Mouse (Mus musculus): ENCODE measurements around the gene Mlst8. TPM values are rescaled to one million over a fixed set of nuclear protein-coding genes. Genes with fewer than 3 reads are reported as not detected.

Mlst8 gene
- polyA plus RNA-seq, 1 experiment from 2014 or later, result 38.0 TPM

- no peak overlapping the region for H3K27ac ChIP-seq (ENCODE audit: low read depth, low read length)
- H3K4me2 ChIP-seq (ENCODE audit: low read depth, low read length), result no peak overlapping the region
- H3K9ac ChIP-seq (replicated peaks; ENCODE audit: low read depth, low read length), result no peak overlapping the region
- no peaks in the 10 kb centered on the region for H3K9me3 ChIP-seq (ENCODE audit: control insufficient read depth, low read length)
- ATAC-seq (ENCODE audit: low read depth), result no peak
- H3K27me3 ChIP-seq (ENCODE audit: control insufficient read depth, insufficient read depth, low read length), result no peaks in the 10 kb centered on the region
- no peak overlapping the region for H3K4me3 ChIP-seq (ENCODE audit: low read depth, low read length)
- peaks cover 9% of the 10 kb centered on the region for H3K4me1 ChIP-seq (ENCODE audit: control insufficient read depth, insufficient read depth, low read length)
- 60% methylated on average over 3 of the region's 3 CpGs for WGBS
- H3K36me3 ChIP-seq (ENCODE audit: control insufficient read depth, insufficient read depth, low read length), result peaks cover 15% of the 10 kb centered on the region; the same call in 1 of the 2 replicates
These were observed 1.4 kb upstream of the Mlst8 start for GRCm38 (mm10) chr17:24480201-24480826.

GRCm38 (mm10) chr17:24479431-24479830, 553 bp upstream of the Mlst8 start:
- H3K4me1 ChIP-seq (ENCODE audit: control insufficient read depth, insufficient read depth, low read length), result peaks cover 8% of the 10 kb centered on the region
- peak overlapping the region; percentile 70 for H3K4me3 ChIP-seq (ENCODE audit: low read depth, low read length)
- no peak for ATAC-seq (ENCODE audit: low read depth)
- H3K9ac ChIP-seq (replicated peaks; ENCODE audit: low read depth, low read length), result no peak overlapping the region
- H3K9me3 ChIP-seq (ENCODE audit: control insufficient read depth, low read length), result no peaks in the 10 kb centered on the region
- 30% methylated on average over 1 of the region's 1 CpGs for WGBS
- no peak overlapping the region; the same call in 1 of the 2 replicates for H3K27ac ChIP-seq (ENCODE audit: low read depth, low read length)
- peak overlapping the region; percentile 30; the same call in 1 of the 2 replicates for H3K4me2 ChIP-seq (ENCODE audit: low read depth, low read length)
- peaks cover 24% of the 10 kb centered on the region for H3K36me3 ChIP-seq (ENCODE audit: control insufficient read depth, insufficient read depth, low read length)
- no peaks in the 10 kb centered on the region for H3K27me3 ChIP-seq (ENCODE audit: control insufficient read depth, insufficient read depth, low read length)

- H3K9ac ChIP-seq (replicated peaks; ENCODE audit: low read depth, low read length), result peak overlapping the region; percentile 78
- WGBS, result 57% methylated on average over 11 of the region's 11 CpGs
These were observed 785 bp downstream of the Mlst8 start for GRCm38 (mm10) chr17:24477985-24478600.

GRCm38 (mm10) chr17:24477053-24477984, 1.6 kb downstream of the Mlst8 start:
- Histone ChIP-seq H3K4me1 (ENCODE audit: control insufficient read depth, insufficient read depth, low read length) (peaks cover 25% of the 10 kb centered on the region), H3K9me3 (ENCODE audit: control insufficient read depth, low read length) (no peaks in the 10 kb centered on the region), H3K27ac (ENCODE audit: low read depth, low read length) (no peak overlapping the region), H3K36me3 (ENCODE audit: control insufficient read depth, insufficient read depth, low read length) (peaks cover 32% of the 10 kb centered on the region), H3K27me3 (ENCODE audit: control insufficient read depth, insufficient read depth, low read length) (no peaks in the 10 kb centered on the region), H3K4me2 (ENCODE audit: low read depth, low read length) (peak overlapping the region; percentile 75), H3K4me3 (ENCODE audit: low read depth, low read length) (no peak overlapping the region), H3K9ac (replicated peaks; ENCODE audit: low read depth, low read length) (0 out of 2 replicates have a peak overlapping the region, but pooled peaks have one; percentile 78)
- ATAC-seq (ENCODE audit: low read depth), result no peak
- WGBS, result 96% methylated on average over 20 of the region's 20 CpGs

More at GRCm38 (mm10) chr17:24477985-24478600, 785 bp downstream of the Mlst8 start:
- Histone ChIP-seq H3K4me3 (ENCODE audit: low read depth, low read length) (peak overlapping the region; percentile 70), H3K36me3 (ENCODE audit: control insufficient read depth, insufficient read depth, low read length) (peaks cover 29% of the 10 kb centered on the region), H3K27me3 (ENCODE audit: control insufficient read depth, insufficient read depth, low read length) (no peaks in the 10 kb centered on the region), H3K9me3 (ENCODE audit: control insufficient read depth, low read length) (no peaks in the 10 kb centered on the region), H3K4me2 (ENCODE audit: low read depth, low read length) (peak overlapping the region; percentile 75), H3K27ac (ENCODE audit: low read depth, low read length) (0 out of 2 replicates have a peak overlapping the region, but pooled peaks have one; percentile 34), H3K4me1 (ENCODE audit: control insufficient read depth, insufficient read depth, low read length) (peaks cover 17% of the 10 kb centered on the region)
- peak; percentile 23 for ATAC-seq (ENCODE audit: low read depth)

GRCm38 (mm10) chr17:24476022-24476776, 2.7 kb downstream of the Mlst8 start:
- H3K4me3 ChIP-seq (ENCODE audit: low read depth, low read length), result no peak overlapping the region
- H3K36me3 ChIP-seq (ENCODE audit: control insufficient read depth, insufficient read depth, low read length), result peaks cover 32% of the 10 kb centered on the region
- H3K4me1 ChIP-seq (ENCODE audit: control insufficient read depth, insufficient read depth, low read length), result peaks cover 36% of the 10 kb centered on the region
- no peaks in the 10 kb centered on the region for H3K27me3 ChIP-seq (ENCODE audit: control insufficient read depth, insufficient read depth, low read length)
- no peaks in the 10 kb centered on the region for H3K9me3 ChIP-seq (ENCODE audit: control insufficient read depth, low read length)
- H3K9ac ChIP-seq (replicated peaks; ENCODE audit: low read depth, low read length), result no peak overlapping the region
- no peak overlapping the region for H3K27ac ChIP-seq (ENCODE audit: low read depth, low read length)
- H3K4me2 ChIP-seq (ENCODE audit: low read depth, low read length), result no peak overlapping the region
- WGBS, result 92% methylated on average over 10 of the region's 10 CpGs
- ATAC-seq (ENCODE audit: low read depth), result no peak

- no peaks in the 10 kb centered on the region for H3K9me3 ChIP-seq (ENCODE audit: control insufficient read depth, low read length)
- WGBS, result 91% methylated on average over 6 of the region's 6 CpGs
- H3K27ac ChIP-seq (ENCODE audit: low read depth, low read length), result no peak overlapping the region
- no peak overlapping the region for H3K4me2 ChIP-seq (ENCODE audit: low read depth, low read length)
- H3K27me3 ChIP-seq (ENCODE audit: control insufficient read depth, insufficient read depth, low read length), result peaks cover under 1% of the 10 kb centered on the region; the same call in 1 of the 2 replicates
- no peak for ATAC-seq (ENCODE audit: low read depth)
- peaks cover 40% of the 10 kb centered on the region for H3K4me1 ChIP-seq (ENCODE audit: control insufficient read depth, insufficient read depth, low read length)
- H3K36me3 ChIP-seq (ENCODE audit: control insufficient read depth, insufficient read depth, low read length), result peaks cover 32% of the 10 kb centered on the region
- no peak overlapping the region for H3K9ac ChIP-seq (replicated peaks; ENCODE audit: low read depth, low read length)
- no peak overlapping the region for H3K4me3 ChIP-seq (ENCODE audit: low read depth, low read length)
These were observed 3.3 kb downstream of the Mlst8 start for GRCm38 (mm10) chr17:24475586-24475985.

GRCm38 (mm10) chr17:24474557-24474956, 4.3 kb downstream of the Mlst8 start:
- H3K9ac ChIP-seq (replicated peaks; ENCODE audit: low read depth, low read length), result no peak overlapping the region
- H3K4me1 ChIP-seq (ENCODE audit: control insufficient read depth, insufficient read depth, low read length), result peaks cover 40% of the 10 kb centered on the region
- 89% methylated on average over 5 of the region's 5 CpGs for WGBS

GRCm38 (mm10) chr17:24473612-24474275, 5.1 kb downstream of the Mlst8 start, which contains the start of gene Bricd5:
Bricd5 (plus strand) TSS chr17:24473884.
- 80% methylated on average over 6 of the region's 6 CpGs for WGBS
- no peak within 1 kb of the TSS for H3K4me3 ChIP-seq (ENCODE audit: low read depth, low read length)
- H3K9me3 ChIP-seq (ENCODE audit: control insufficient read depth, low read length), result no peaks in the 10 kb centered on the region
- ATAC-seq (ENCODE audit: low read depth), result no peak
- H3K4me1 ChIP-seq (ENCODE audit: control insufficient read depth, insufficient read depth, low read length), result peaks cover 40% of the 10 kb centered on the region
- H3K27ac ChIP-seq (ENCODE audit: low read depth, low read length), result no peak within 1 kb of the TSS; the same call in 1 of the 2 replicates
- H3K4me2 ChIP-seq (ENCODE audit: low read depth, low read length), result peak within 1 kb of the TSS; percentile 99; the same call in 1 of the 2 replicates
- no peak within 1 kb of the TSS for H3K9ac ChIP-seq (replicated peaks; ENCODE audit: low read depth, low read length)
- peaks cover 3% of the 10 kb centered on the region; the same call in 1 of the 2 replicates for H3K27me3 ChIP-seq (ENCODE audit: control insufficient read depth, insufficient read depth, low read length)
- H3K36me3 ChIP-seq (ENCODE audit: control insufficient read depth, insufficient read depth, low read length), result peaks cover 32% of the 10 kb centered on the region

More at GRCm38 (mm10) chr17:24474557-24474956, 4.3 kb downstream of the Mlst8 start:
- H3K36me3 ChIP-seq (ENCODE audit: control insufficient read depth, insufficient read depth, low read length), result peaks cover 32% of the 10 kb centered on the region
- no peak overlapping the region for H3K4me3 ChIP-seq (ENCODE audit: low read depth, low read length)
- peaks cover 3% of the 10 kb centered on the region; the same call in 1 of the 2 replicates for H3K27me3 ChIP-seq (ENCODE audit: control insufficient read depth, insufficient read depth, low read length)
- no peak overlapping the region for H3K4me2 ChIP-seq (ENCODE audit: low read depth, low read length)
- no peak for ATAC-seq (ENCODE audit: low read depth)
- H3K27ac ChIP-seq (ENCODE audit: low read depth, low read length), result no peak overlapping the region
- H3K9me3 ChIP-seq (ENCODE audit: control insufficient read depth, low read length), result no peaks in the 10 kb centered on the region
